Mouse (Mus musculus) spleen, postnatal 36 days (tissue): Measurements from ENCODE around the gene Dock9.
A peak's percentile ranks its signal among the peaks of the same experiment; 100 is the strongest.

Source experiments
- DNase-seq, 2 experiments: peaks; one replicate each; pipeline ENCODE4 v3.0.0; 2022; ENCODE audit warnings: low spot score in 2 of 2, mixed read lengths in 1 of 2

Gene Dock9

DNA sequence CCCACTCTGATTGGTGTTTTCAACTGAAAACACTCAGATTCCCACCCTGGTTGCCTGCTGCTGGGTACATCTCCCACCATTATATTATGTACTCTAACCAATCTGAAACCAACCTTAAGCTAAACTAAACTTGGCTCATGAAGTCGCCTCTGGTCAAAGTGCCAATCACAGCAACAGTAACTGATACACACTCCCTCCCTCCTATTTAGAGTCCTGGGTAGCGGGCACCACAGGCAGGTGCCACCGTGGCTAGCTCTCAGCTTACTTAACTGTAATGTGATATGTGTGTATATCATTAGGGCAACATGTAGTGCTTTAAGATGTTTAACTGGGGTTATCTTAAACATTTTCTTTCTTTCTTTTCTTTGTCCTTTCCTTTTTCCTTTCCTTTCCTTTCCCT lies 177.1 kb downstream of the Dock9 start:
- DNase-seq, result no peak

DNA sequence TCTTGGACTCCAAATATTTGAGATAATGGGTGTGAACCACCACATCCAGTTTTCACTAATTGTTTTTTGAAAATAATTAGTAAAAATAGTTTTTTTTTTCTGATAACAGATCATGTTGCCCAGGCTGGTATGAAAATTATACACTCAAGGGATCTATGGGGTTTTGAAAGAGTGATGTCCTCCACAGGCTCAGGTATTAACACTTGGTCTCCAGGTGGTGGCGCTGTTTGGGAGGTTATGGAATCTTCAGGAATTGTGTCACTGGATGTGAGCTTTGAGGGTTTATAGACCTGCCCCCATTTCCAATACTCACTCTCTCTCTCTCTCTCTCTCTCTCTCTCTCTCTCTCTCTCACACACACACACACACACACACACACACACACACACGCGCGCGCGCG lies 177.5 kb downstream of the Dock9 start:
- no peak for DNase-seq

DNA sequence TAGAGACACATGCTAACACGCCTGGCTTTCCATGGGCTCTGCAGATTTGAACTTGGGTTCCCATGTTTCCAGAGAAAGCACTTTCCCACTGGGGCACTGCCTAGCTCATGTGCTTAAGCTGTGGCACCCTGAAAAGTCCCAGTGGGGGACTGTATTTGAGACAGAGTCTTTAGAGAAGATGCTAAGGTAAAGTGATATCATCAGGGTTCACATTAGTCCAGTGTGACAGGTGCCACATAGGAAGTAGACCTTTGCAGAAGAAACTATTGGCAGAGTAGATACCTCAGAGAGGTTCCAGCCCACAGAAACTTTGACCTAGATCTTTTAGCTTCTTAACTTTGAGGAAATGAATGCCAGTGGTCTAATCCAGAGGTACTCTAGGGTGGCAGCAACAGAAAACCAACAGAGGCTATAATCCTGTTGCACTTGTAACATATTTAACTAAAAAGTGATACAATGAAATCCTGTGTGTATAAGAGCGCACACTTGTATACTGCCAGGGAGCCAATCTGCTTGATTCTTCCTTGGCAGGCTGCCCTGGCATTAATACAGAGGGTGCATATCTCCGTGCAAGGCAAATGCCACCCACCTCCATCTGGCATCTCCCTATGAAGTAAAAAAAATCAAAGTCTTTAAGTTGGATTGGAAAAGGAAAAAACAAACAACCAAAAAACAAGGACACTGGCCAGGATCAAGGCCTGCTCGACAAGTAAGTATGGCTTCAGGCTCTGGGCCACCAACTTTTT lies 179.8 kb downstream of the Dock9 start:
- DNase-seq, result no peak

DNA sequence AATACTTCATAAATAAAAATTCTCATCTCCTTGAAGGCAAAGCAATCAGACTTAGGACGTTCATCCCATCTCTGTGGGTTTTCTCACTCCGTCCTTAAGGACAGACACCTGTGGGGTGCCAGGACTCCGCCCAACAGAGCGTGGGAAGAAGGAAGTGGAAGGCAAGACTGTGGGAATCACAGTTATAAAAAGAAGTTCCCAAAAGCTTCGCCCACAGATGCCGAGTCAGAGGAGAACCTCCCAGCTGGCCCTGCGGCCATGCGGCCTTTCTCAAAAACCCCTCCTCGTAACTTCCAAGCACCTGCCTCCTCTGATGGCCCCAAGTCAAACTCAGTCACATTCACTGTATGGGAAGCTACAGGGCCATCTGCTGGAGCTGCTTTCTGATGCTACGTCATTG lies 182.2 kb downstream of the Dock9 start:
- DNase-seq, result no peak

DNA sequence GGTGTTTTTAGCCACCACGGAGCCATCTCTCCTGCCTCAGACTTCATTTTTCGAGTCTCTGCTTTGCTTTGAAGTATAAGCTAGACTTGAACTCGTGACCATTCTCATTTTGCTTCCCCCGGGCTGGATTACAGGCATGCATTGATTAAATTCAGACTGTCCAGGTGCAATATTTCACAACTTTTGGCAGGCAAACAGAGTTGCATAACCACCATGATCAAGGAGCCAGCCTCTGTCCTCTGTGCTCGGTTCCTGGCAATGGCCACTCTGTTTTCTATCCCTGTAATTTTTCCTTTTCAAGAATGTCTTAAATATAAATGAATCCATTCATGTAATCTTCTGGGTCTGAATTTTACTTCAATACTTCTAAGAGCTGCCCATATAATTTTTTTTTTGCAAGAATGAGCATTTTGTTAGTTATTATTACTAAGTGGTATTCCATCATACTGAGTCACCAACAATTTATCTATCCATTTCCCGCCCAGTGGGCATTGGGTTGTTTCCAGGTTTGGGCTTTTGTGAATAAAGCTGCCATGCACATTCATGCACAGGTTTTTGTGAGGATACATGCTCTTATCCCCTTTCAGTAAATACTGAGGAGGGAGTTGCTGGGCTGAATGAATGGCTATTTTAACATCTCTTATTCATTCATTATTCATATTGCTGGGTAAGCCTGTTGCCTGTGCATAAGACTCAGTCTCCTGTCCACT lies 183.0 kb downstream of the Dock9 start:
- no peak for DNase-seq

DNA sequence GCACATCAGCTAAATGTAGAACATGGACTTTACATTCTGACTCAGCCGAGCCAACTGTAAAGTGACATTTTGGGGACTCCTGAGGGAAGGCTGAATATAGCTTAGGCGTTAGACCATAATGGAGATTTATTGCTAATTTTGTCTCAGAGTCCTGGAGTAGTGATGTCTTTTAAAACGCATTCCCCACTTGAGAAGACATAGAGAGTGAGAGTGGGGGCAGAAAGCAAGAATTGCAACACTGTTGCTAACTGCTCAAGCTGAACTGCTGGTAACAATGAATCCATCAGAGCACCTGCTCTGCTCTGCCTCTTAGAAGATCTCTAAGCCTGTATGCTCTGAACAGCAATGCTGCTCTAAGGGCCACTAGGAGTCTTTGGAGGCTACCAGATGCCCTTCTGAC lies 184.1 kb downstream of the Dock9 start:
- no peak for DNase-seq

DNA sequence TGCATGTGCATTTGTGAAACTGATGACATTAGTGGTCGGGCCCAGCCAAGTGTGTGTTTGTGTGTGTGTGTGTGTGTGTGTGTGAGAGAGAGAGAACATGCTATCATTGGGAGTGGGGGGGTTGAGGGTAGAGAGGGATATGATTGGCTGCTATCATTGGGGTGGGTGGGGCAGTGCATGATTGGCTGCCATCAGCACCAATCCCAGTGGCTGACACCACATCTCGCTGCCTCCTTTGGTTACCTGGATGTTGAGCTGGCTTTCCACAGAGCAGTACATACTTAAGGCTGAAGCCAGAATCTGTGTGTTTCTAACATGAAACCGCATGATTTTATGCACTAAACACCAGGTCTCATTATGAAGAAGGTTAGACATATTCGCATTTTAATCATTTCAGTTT lies 184.7 kb downstream of the Dock9 start:
- DNase-seq, result no peak

DNA sequence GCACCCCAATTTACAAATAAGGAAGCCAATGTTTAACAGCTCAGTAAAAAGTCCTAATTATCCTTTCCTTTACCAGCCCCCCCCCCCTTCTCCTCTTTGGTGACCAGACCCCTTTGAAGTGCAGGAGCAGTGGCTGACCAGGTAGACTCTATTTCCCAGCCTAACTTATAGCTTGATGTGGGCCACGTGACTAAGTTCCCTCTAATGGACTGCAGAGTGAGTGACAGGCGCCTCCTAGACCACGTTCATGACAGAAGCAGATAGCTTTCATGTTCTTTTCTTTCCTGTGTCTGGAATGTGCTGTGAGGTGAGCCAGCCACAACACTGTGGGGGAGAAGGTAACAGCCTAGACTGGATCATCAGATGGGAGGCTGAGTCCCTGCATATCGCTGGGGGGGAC lies 186.1 kb downstream of the Dock9 start:
- DNase-seq, result no peak

DNA sequence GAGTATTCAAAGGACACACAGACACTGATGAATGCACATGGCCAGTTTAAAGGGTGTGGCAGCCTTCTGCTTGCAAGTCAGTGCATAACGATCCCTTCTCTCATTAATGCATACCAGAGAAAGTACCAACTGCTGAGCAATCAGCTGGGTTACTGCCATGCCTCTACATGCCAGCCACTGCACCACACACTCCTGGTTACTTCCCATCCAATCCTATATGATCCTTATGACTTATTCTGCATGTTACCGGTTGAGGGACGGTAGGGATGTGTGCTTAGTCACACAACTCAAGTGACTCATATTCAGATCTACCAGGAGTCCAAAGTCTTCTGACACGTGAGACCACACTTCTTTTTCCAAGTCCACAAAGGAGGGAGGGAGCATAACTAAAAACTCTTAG lies 186.5 kb downstream of the Dock9 start:
- DNase-seq, result no peak

DNA sequence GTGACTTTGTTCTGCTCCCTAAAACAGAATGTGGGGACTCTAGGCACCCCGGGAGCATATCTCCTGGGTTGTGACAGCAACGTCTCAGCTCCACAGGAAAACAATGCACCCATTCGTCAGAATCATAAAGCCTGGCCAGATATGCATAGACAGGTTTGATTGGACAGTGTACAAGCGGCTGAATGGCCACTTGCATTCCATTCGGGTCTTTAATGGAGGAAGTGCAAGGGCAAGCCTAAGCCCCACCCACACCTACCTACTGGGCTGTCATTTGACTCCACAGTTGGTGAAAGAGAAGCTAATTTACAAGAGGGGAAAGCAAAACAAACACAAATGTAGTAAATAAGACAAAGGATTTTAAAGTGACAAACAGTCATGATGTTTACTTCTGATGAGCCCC lies 189.1 kb downstream of the Dock9 start:
- no peak for DNase-seq

DNA sequence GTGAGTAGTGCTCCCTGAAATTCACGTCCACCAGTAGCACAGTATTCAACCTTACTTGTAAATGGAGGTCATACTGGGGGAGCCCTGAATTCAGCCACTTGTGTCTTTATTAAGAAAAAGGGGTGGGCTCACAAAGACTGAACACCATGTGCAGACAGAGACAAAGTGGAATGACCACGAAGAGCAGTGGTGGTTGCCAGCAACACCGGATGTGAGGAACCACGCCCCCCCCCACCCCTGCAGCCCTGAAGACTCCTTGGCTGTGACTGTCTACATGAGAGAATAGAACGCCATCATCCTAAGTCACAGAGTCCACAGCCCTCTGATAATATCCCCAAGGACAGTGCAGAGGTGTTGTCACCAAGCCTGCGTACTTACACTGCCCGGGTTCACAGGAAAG lies 191.2 kb downstream of the Dock9 start:
- DNase-seq, result no peak

DNA sequence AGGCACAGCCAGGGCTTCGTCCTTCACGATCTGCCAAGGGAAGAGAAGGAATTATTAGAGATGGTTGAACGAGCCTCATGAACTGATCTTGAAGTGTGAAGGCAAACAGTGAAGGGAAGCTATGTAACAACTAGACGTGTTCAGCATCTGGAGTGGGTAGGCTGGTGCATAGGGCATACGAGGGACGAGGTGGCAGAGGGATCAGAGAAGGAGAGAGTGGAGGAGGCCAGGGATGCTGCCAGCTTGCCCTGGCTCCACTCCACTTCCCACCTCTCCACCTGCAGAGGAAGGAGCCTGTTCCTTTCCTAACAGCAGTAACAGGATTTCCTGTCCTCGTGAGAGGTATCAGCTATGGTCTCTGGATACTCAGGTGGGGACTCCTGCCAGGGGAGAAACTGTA lies 192.4 kb downstream of the Dock9 start:
- DNase-seq, result no peak

DNA sequence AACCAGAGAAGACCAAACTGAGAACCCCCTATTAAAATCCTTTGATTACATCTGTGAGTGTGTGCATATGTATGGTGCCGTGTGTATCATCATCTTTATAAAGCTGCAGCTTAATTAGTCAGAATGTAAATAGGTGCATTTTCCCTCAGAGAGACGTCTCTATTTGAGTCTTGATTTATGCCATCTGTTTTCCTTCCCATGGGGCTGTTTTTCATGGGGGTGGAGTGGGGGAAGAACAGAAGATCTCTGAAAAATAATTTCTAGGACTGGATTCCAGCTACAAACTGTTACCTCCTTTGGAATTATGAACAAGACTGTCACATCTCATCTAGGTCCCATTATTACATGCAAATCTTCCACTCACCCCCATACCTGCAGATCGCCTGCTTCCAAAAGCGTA lies 193.1 kb downstream of the Dock9 start:
- no peak for DNase-seq

DNA sequence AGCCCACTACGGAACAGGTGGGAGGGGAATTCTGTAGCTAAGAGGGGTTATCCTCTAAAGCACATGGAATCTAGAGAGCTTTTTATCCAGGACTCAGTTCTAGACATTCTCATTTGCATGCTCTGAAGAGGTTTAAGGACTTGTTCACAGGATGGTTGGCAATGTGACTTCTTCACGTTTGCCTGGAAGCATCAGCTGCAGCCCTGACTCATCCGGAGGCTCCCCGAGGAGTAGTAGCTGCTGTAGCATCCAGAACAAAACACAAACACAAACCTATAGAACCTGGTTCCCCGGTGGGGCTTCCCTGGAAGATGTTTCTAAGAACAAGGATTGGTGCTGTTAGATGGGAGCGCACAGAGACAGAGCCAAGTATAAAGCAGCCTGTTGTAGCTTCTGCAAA lies 195.0 kb downstream of the Dock9 start:
- no peak for DNase-seq

DNA sequence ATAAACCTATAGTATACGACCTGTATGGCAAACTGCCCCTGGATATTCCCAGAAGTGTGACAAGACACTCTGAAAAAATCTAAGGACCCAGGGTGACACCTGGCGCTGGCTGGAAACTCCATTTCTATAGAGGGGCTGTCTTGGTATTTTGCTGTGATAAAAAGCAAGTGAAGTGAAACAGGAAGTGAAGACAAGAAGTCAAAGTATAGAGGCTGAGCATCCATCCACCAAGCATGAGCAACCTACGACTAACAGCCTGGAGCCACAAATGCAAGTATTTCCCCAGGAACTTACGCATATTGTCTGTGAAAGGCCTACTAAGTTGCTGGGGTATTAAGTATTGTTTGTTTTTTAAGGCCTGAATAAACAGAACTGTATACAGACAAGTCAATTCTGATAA lies 197.1 kb downstream of the Dock9 start:
- DNase-seq, result peak in 1 of 2 experiments; percentile 9

DNA sequence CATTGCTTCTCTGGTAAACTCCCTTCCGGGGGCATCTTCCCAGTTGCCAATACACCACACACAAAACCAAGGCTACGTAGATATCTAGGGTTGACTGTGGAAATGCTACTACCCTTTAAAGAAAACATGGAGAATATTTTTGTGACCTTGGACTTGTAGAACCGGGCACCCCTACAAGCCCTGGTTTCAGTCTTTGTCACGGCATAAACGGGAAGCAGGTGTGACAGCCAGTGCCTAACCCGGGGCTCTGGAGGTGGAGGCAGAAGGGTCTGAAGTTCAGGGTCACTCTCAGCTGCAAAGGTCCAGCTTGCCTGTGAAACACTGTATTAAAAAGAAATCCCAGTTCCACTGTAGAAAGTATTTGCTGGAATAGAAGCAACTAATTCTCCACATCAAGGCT lies 200.6 kb downstream of the Dock9 start:
- DNase-seq, result no peak

DNA sequence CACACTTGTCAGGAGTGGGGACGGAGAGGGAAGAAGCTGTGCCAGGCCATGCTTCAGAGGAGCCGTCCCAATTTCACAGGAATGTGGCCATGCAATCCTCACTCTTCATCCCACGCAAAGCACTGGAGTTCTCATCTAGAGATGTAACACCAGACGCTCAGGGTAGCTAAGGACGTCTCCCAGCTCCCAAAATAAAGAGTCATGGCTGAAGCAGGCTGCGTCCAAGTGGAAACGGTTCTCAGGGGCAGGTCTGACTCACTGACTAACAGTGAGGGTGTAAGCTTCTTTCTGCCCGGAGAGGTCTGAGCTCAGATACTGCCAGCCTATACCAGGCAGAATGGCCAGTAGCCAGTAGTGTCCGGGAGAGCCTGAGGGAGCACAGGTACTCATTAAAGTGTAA lies 201.0 kb downstream of the Dock9 start:
- DNase-seq, result no peak

DNA sequence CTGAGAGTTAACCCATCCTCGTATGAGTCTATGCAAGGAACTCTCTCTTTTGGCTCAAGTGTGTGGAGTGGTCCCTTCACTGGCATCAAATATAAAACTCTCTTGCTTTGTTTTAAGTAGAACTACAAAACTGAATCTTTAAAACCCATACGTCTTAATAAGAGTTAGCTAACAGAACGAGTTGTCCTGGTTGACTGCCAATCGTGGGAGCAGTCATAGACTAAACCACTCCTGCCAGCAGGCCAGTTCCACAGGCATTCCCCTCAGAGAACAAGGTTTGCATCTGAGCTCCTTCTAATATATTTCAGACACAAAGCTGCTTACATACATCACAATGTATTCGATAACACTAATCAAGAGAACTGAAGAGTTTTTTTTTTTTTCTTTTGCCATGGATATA lies 203.0 kb downstream of the Dock9 start:
- no peak for DNase-seq

DNA sequence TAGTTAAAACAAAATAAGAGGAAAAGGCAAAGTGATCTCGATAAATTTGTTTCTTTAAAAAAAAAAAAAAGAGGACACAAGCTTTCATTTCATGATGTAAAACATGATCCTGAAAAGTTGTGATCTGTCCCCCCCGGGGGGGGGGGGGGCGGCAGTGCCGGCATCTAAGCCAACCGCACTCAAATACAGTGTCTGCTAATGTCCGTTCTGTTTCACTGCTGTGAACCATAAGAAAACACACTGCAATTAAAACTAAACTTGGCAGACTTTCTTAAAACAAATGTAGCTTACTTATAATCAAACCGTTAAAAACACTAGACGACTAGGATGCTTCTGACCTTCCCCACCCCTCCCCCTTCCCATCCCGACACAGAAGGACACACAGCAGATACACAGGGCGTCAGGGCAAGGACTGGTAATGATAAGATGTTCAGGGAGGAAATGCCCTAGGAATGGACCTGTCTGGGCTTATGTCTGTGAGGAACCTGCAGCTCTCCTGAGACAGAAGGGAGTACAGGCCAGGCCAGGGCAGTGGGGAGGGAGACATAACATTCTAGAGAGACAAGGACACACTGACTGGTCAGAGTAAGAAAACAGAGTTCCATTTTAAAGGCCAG lies 204.2 kb downstream of the Dock9 start:
- DNase-seq, result no peak

DNA sequence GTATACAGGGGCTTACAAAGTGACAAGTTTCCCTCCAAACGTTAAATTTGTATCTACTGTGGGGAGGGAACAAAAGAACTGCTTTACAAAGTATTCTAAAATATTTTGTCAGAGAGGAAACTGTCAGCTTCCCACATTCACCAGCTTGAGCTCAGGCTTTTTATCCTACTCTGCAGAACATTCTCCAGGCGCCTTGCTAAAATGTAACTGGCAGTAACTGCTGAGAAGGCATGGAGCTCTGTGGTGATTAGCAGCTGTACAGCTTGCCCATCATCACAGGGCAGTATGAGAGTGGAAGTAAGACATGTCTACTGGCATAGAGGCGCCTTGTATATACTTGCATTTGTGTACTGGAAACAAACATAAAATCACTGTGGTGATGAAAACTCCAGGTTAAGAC lies 204.7 kb downstream of the Dock9 start:
- DNase-seq, result no peak

DNA sequence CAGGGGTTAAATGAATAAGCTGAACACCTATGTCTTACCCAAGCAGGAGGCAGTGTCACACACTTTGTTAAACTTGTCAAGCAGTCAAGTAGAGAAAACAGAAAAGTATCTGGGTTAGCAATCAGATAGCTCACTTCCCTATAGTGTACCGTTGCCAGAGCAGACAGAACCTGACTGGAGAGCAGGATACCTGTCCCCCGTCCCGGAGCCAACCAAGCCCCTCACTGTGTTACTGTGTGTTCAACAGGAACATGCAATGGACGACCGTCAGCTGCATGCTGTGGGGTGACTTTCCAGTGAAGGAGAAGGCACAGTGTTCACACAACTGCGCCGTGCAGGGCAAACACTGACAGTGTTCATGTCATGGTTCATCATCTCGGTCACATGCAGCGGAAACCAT lies 205.3 kb downstream of the Dock9 start:
- no peak for DNase-seq

DNA sequence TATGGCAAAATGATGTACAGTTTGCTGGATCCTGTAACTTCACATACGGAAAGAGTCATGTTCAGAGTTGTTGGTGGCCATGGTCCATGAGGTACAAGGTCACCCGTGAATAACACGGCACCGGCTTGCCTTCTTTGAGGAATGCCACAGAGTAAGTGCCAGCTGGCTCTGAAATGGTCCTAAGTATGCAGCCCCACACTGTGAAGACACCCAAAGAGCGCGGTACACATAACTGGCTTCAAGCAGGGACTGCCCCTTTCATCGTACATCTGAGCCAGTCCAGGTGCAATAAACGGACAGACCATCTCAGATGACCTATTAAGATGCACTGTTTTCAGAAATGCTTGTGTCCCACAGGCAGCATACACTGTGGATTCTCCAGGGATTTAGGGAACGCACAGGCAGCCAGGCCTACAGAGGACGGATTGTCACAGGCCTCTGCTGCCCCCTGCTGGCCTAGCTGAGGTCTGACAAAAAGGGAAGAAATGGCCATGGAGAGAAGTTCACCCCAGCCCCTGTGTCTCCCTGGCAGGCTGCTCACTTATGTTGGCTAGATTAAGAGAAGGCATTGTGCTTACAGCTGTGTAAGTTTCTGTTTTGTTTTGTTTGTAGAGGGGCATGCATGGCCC lies 208.4 kb downstream of the Dock9 start:
- peak; percentile 26 to 28 for DNase-seq

DNA sequence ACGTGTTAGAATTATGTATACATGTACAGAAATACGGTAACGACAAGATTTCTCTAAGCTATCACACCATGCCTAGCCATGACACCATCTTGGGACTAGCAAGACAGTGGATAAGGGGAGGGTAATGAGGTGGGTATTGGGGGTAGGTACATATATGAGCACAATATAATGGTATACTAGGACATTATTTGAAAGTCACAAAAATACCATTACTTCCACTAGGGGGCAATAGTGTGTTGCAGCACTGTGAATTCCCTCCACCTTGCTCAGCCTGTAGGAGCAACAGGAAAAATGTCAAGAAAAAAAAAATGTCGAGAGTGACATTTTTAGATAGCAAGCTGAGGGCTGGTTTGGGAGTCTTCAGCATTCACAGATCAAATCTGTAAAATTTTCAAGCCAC lies 209.2 kb downstream of the Dock9 start:
- peak in 1 of 2 experiments; percentile 14 for DNase-seq
